Mouse (Mus musculus): ENCODE results near the gene Fam122a. TPM values are rescaled to one million over a fixed set of nuclear protein-coding genes. Genes with fewer than 3 reads are reported as not detected.

Gene Fam122a
- polyA plus RNA-seq, 1 experiment = 17.6 TPM

- Histone ChIP-seq H3K79me3 (ENCODE audit: low read depth) (no peaks in the 10 kb centered on the region), H3K36me3 (ENCODE audit: control insufficient read depth, insufficient read depth) (no peaks in the 10 kb centered on the region), H3K4me3 (ENCODE audit: insufficient read depth, poor library complexity, severe bottlenecking) (no peak overlapping the region), H3K27me3 (ENCODE audit: control insufficient read depth, insufficient read depth, insufficient read length) (no peaks in the 10 kb centered on the region), H3K79me2 (ENCODE audit: control insufficient read depth, insufficient read depth) (no peaks in the 10 kb centered on the region), H3ac (ENCODE audit: control insufficient read depth, insufficient read length, low read depth) (no peak overlapping the region)
- TF ChIP-seq MYOD1 (IDR thresholded peaks at IDR 0.05; ENCODE audit: control insufficient read depth, insufficient read length, low read depth) = no peak
- TF ChIP-seq MYOG (IDR thresholded peaks at IDR 0.05; ENCODE audit: control insufficient read depth, extremely low read depth, insufficient read length) = no peak
These were observed 23.3 kb upstream of the Fam122a start for GRCm38 (mm10) chr19:24500431-24500830.

DNA sequence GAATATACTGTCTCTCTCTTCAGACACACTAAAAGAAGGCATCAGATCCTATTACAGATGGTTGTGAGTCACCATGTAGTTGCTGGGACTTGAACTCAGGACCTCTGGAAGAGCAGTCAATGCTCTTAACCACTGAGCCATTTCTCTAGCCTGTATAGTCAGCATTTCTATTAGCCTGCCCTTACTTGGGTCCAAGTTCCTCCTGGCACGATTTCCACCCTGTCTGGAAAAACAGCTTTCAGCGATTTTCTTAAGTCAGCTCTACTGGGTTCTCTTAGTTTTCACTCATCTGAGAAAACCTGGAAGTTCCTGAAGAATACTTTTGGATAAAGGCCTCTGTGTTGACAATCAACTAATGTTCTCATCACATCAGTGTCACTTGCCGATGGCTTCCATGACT lies 22.1 kb upstream of the Fam122a start:
- no peaks in the 10 kb centered on the region for H3K36me3 ChIP-seq (ENCODE audit: control insufficient read depth, insufficient read depth)
- H3K79me2 ChIP-seq (ENCODE audit: control insufficient read depth, insufficient read depth) = no peaks in the 10 kb centered on the region
- TF ChIP-seq MAX (IDR thresholded peaks at IDR 0.05) (no peak), CTCF (IDR thresholded peaks at IDR 0.05; ENCODE audit: control insufficient read depth, insufficient read depth, insufficient read length) (no peak), FOSL1 (IDR thresholded peaks at IDR 0.05; ENCODE audit: insufficient read depth, low read length, poor library complexity, severe bottlenecking) (no peak), USF1 (IDR thresholded peaks at IDR 0.05; ENCODE audit: low read depth) (no peak), MYOG (IDR thresholded peaks at IDR 0.05; ENCODE audit: control insufficient read depth, extremely low read depth, insufficient read length) (no peak), CEBPB (IDR thresholded peaks at IDR 0.05; ENCODE audit: low read depth) (no peak), MYOD1 (IDR thresholded peaks at IDR 0.05; ENCODE audit: control insufficient read depth, insufficient read length, low read depth) (no peak)
- no peak overlapping the region for H3ac ChIP-seq (ENCODE audit: control insufficient read depth, insufficient read length, low read depth)
- no peak overlapping the region for H3K4me3 ChIP-seq (ENCODE audit: insufficient read depth, poor library complexity, severe bottlenecking)
- no peaks in the 10 kb centered on the region for H3K27me3 ChIP-seq (ENCODE audit: control insufficient read depth, insufficient read depth, insufficient read length)
- H3K79me3 ChIP-seq (ENCODE audit: low read depth) = no peaks in the 10 kb centered on the region

DNA sequence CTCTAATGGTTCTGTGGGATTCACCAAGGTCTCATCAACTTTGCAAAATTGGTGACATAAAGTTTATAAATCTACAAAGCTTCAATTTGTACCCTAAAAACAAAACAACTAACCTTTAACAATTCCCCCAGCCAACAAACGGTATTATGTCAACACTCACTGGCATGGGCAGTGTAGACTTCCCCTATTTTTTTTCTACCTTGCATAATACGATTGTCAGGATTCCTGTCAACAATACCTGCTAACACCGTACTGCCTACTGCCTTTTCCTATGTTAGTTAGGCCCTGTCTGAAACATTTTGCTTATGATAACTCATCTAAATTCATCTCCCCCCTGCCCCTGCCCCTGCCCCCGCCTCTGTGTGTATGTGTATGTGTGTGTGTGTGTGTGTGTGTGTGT lies 16.7 kb upstream of the Fam122a start:
- Histone ChIP-seq H3K79me3 (ENCODE audit: low read depth) (no peaks in the 10 kb centered on the region), H3K79me2 (ENCODE audit: control insufficient read depth, insufficient read depth) (no peaks in the 10 kb centered on the region), H3K27me3 (ENCODE audit: control insufficient read depth, insufficient read depth, insufficient read length) (no peaks in the 10 kb centered on the region), H3K4me3 (ENCODE audit: insufficient read depth, poor library complexity, severe bottlenecking) (no peak overlapping the region), H3ac (ENCODE audit: control insufficient read depth, insufficient read length, low read depth) (no peak overlapping the region), H3K36me3 (ENCODE audit: control insufficient read depth, insufficient read depth) (no peaks in the 10 kb centered on the region)
- TF ChIP-seq MYOG (IDR thresholded peaks at IDR 0.05; ENCODE audit: control insufficient read depth, extremely low read depth, insufficient read length) = no peak
- TF ChIP-seq CEBPB (IDR thresholded peaks at IDR 0.05; ENCODE audit: low read depth) = no peak
- no peak for TF ChIP-seq MYOD1 (IDR thresholded peaks at IDR 0.05; ENCODE audit: control insufficient read depth, insufficient read length, low read depth)
- no peak for TF ChIP-seq USF1 (IDR thresholded peaks at IDR 0.05; ENCODE audit: low read depth)
- TF ChIP-seq MAX (IDR thresholded peaks at IDR 0.05) = no peak
- TF ChIP-seq FOSL1 (IDR thresholded peaks at IDR 0.05; ENCODE audit: insufficient read depth, low read length, poor library complexity, severe bottlenecking) = no peak
- no peak for TF ChIP-seq CTCF (IDR thresholded peaks at IDR 0.05; ENCODE audit: control insufficient read depth, insufficient read depth, insufficient read length)

DNA sequence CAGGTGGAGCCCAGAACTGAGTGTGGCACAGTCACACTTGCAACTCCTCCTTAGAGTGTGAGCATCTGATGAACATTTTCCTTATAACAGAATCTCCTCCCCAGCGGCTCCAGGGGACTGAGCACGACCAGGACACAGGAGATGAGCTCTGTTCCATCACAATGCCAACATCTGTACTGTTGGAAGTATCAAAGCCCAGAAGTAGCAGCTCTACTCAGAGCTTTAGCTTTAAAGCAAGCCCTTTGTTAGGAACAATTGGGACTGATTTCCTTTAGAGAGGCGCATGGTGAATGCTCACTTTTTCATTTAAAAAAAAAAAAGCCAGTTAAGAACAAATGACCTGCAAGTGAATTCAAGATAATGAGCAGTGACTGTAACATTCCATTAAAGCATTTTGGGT lies 14.7 kb upstream of the Fam122a start:
- H3K27me3 ChIP-seq (ENCODE audit: control insufficient read depth, insufficient read depth, insufficient read length) = no peaks in the 10 kb centered on the region
- no peaks in the 10 kb centered on the region for H3K36me3 ChIP-seq (ENCODE audit: control insufficient read depth, insufficient read depth)
- no peak overlapping the region for H3ac ChIP-seq (ENCODE audit: control insufficient read depth, insufficient read length, low read depth)
- H3K79me2 ChIP-seq (ENCODE audit: control insufficient read depth, insufficient read depth) = no peaks in the 10 kb centered on the region
- H3K4me3 ChIP-seq (ENCODE audit: insufficient read depth, poor library complexity, severe bottlenecking) = no peak overlapping the region
- TF ChIP-seq MAX (IDR thresholded peaks at IDR 0.05) (no peak), MYOG (IDR thresholded peaks at IDR 0.05; ENCODE audit: control insufficient read depth, extremely low read depth, insufficient read length) (no peak), CEBPB (IDR thresholded peaks at IDR 0.05; ENCODE audit: low read depth) (no peak), USF1 (IDR thresholded peaks at IDR 0.05; ENCODE audit: low read depth) (no peak), MYOD1 (IDR thresholded peaks at IDR 0.05; ENCODE audit: control insufficient read depth, insufficient read length, low read depth) (no peak), CTCF (IDR thresholded peaks at IDR 0.05; ENCODE audit: control insufficient read depth, insufficient read depth, insufficient read length) (no peak), FOSL1 (IDR thresholded peaks at IDR 0.05; ENCODE audit: insufficient read depth, low read length, poor library complexity, severe bottlenecking) (no peak)
- H3K79me3 ChIP-seq (ENCODE audit: low read depth) = no peaks in the 10 kb centered on the region

DNA sequence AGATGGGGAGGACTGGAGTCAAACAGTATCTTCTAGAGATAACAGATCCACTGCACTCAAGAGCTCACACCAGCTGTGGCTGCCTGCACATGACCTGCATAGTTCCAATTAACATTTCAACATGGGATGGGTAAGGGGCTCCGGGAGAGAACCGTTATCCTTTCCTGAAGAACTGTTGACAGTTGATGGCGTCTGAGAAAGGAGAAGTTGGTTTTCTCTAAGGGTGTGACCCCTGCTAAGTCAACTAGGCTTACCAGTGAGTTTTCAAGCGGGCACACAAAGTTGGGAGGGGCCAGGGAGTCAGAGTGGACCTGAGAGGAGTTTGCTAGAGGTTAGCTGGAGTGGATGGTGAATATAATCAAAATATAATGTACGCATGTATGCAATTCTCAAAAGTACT lies 13.1 kb upstream of the Fam122a start:
- H3K36me3 ChIP-seq (ENCODE audit: control insufficient read depth, insufficient read depth) = no peaks in the 10 kb centered on the region
- no peak overlapping the region for H3ac ChIP-seq (ENCODE audit: control insufficient read depth, insufficient read length, low read depth)
- no peaks in the 10 kb centered on the region for H3K79me3 ChIP-seq (ENCODE audit: low read depth)
- H3K27me3 ChIP-seq (ENCODE audit: control insufficient read depth, insufficient read depth, insufficient read length) = no peaks in the 10 kb centered on the region
- no peak for TF ChIP-seq CEBPB (IDR thresholded peaks at IDR 0.05; ENCODE audit: low read depth)
- no peak for TF ChIP-seq USF1 (IDR thresholded peaks at IDR 0.05; ENCODE audit: low read depth)
- no peak for TF ChIP-seq MYOD1 (IDR thresholded peaks at IDR 0.05; ENCODE audit: control insufficient read depth, insufficient read length, low read depth)
- TF ChIP-seq MAX (IDR thresholded peaks at IDR 0.05) = no peak
- no peak for TF ChIP-seq CTCF (IDR thresholded peaks at IDR 0.05; ENCODE audit: control insufficient read depth, insufficient read depth, insufficient read length)
- TF ChIP-seq MYOG (IDR thresholded peaks at IDR 0.05; ENCODE audit: control insufficient read depth, extremely low read depth, insufficient read length) = no peak
- TF ChIP-seq FOSL1 (IDR thresholded peaks at IDR 0.05; ENCODE audit: insufficient read depth, low read length, poor library complexity, severe bottlenecking) = no peak
- no peak overlapping the region for H3K4me3 ChIP-seq (ENCODE audit: insufficient read depth, poor library complexity, severe bottlenecking)
- no peaks in the 10 kb centered on the region for H3K79me2 ChIP-seq (ENCODE audit: control insufficient read depth, insufficient read depth)

All from C2C12 (cell line).